Mouse (Mus musculus): ENCODE measurements around the gene Fam76a.
"Not testable (repeated sequence)": the region's sequence is repeated elsewhere in the genome, so short reads cannot be mapped to it uniquely, and the experiment has no call there.

Fam76a gene

GRCm38 (mm10) chr4:132946047-132947001 lies 24.0 kb upstream of the Fam76a start:
- in situ Hi-C loops (cut with MboI; ENCODE audit: low pct_unique_long_range_greater_than_20kb in 1 of 2, low sequenced_read_pairs in 2 of 2, unreplicated experiment in 1 of 2), result loop anchor here in 1 of 2 experiments (5.0 kb wide), 1 partner anchor 46 kb away; no protein-coding TSS in a partner anchor

GRCm38 (mm10) chr4:132945261-132946046 lies 23.1 kb upstream of the Fam76a start:
- in situ Hi-C loops (cut with MboI; ENCODE audit: low pct_unique_long_range_greater_than_20kb in 1 of 2, low sequenced_read_pairs in 2 of 2, unreplicated experiment in 1 of 2), result loop anchor here in 1 of 2 experiments (5.0 kb wide), 1 partner anchor 47 kb away; no protein-coding TSS in a partner anchor

- in situ Hi-C loops (cut with MboI; ENCODE audit: low pct_unique_long_range_greater_than_20kb in 1 of 2, low sequenced_read_pairs in 2 of 2, unreplicated experiment in 1 of 2), result loop anchor here in 1 of 2 experiments (5.0 kb wide), 1 partner anchor 48 kb away; no protein-coding TSS in a partner anchor
Measured at GRCm38 (mm10) chr4:132944776-132945175, 22.4 kb upstream of the Fam76a start.

- in situ Hi-C loops (cut with MboI; ENCODE audit: low pct_unique_long_range_greater_than_20kb in 1 of 2, low sequenced_read_pairs in 2 of 2, unreplicated experiment in 1 of 2), result no loop called here
Measured at GRCm38 (mm10) chr4:132944106-132944505, 21.7 kb upstream of the Fam76a start.

GRCm38 (mm10) chr4:132943088-132943487 lies 20.7 kb upstream of the Fam76a start:
- in situ Hi-C loops (cut with MboI; ENCODE audit: low pct_unique_long_range_greater_than_20kb in 1 of 2, low sequenced_read_pairs in 2 of 2, unreplicated experiment in 1 of 2), result no loop called here

- in situ Hi-C loops (cut with MboI; ENCODE audit: low pct_unique_long_range_greater_than_20kb in 1 of 2, low sequenced_read_pairs in 2 of 2, unreplicated experiment in 1 of 2), result no loop called here
Measured at GRCm38 (mm10) chr4:132941012-132941729, 18.8 kb upstream of the Fam76a start.

GRCm38 (mm10) chr4:132939421-132940127 lies 17.2 kb upstream of the Fam76a start:
- in situ Hi-C loops (cut with MboI; ENCODE audit: low pct_unique_long_range_greater_than_20kb in 1 of 2, low sequenced_read_pairs in 2 of 2, unreplicated experiment in 1 of 2), result loop anchor here in 1 of 2 experiments (10.0 kb wide), 1 partner anchor 365 kb away; no protein-coding TSS in a partner anchor

GRCm38 (mm10) chr4:132938181-132938941 lies 16.0 kb upstream of the Fam76a start:
- in situ Hi-C loops (cut with MboI; ENCODE audit: low pct_unique_long_range_greater_than_20kb in 1 of 2, low sequenced_read_pairs in 2 of 2, unreplicated experiment in 1 of 2), result loop anchor here in 1 of 2 experiments (10.0 kb wide), 1 partner anchor 366 kb away; no protein-coding TSS in a partner anchor

GRCm38 (mm10) chr4:132934639-132935038 lies 12.3 kb upstream of the Fam76a start:
- in situ Hi-C loops (cut with MboI; ENCODE audit: low pct_unique_long_range_greater_than_20kb in 1 of 2, low sequenced_read_pairs in 2 of 2, unreplicated experiment in 1 of 2), result loop anchor here in 1 of 2 experiments (10.0 kb wide), 1 partner anchor 370 kb away; no protein-coding TSS in a partner anchor

GRCm38 (mm10) chr4:132932752-132933404 lies 10.5 kb upstream of the Fam76a start:
- in situ Hi-C loops (cut with MboI; ENCODE audit: low pct_unique_long_range_greater_than_20kb in 1 of 2, low sequenced_read_pairs in 2 of 2, unreplicated experiment in 1 of 2), result loop anchor here in 1 of 2 experiments (10.0 kb wide), 1 partner anchor 372 kb away; no protein-coding TSS in a partner anchor

GRCm38 (mm10) chr4:132930784-132931183 lies 8.4 kb upstream of the Fam76a start:
- in situ Hi-C loops (cut with MboI; ENCODE audit: low pct_unique_long_range_greater_than_20kb in 1 of 2, low sequenced_read_pairs in 2 of 2, unreplicated experiment in 1 of 2), result loop anchor here in 1 of 2 experiments (10.0 kb wide), 1 partner anchor 374 kb away; no protein-coding TSS in a partner anchor

GRCm38 (mm10) chr4:132926520-132926919 lies 4.2 kb upstream of the Fam76a start:
- in situ Hi-C loops (cut with MboI; ENCODE audit: low pct_unique_long_range_greater_than_20kb in 1 of 2, low sequenced_read_pairs in 2 of 2, unreplicated experiment in 1 of 2), result loop anchor here in 1 of 2 experiments (5.0 kb wide), 1 partner anchor 34 kb away; no protein-coding TSS in a partner anchor

GRCm38 (mm10) chr4:132922061-132922530 lies 262 bp downstream of the Fam76a start:
- in situ Hi-C loops (cut with MboI; ENCODE audit: low pct_unique_long_range_greater_than_20kb in 1 of 2, low sequenced_read_pairs in 2 of 2, unreplicated experiment in 1 of 2), result no loop called here

- in situ Hi-C loops (cut with MboI; ENCODE audit: low pct_unique_long_range_greater_than_20kb in 1 of 2, low sequenced_read_pairs in 2 of 2, unreplicated experiment in 1 of 2), result no loop called here
Measured at GRCm38 (mm10) chr4:132921488-132921887, 870 bp downstream of the Fam76a start.

- in situ Hi-C loops (cut with MboI; ENCODE audit: low pct_unique_long_range_greater_than_20kb in 1 of 2, low sequenced_read_pairs in 2 of 2, unreplicated experiment in 1 of 2), result no loop called here
Measured at GRCm38 (mm10) chr4:132920171-132920570, 2.2 kb downstream of the Fam76a start.

GRCm38 (mm10) chr4:132918493-132918892 lies 3.9 kb downstream of the Fam76a start:
- in situ Hi-C loops (cut with MboI; ENCODE audit: low pct_unique_long_range_greater_than_20kb in 1 of 2, low sequenced_read_pairs in 2 of 2, unreplicated experiment in 1 of 2), result not testable (repeated sequence)
